15 mouse cellular contexts compared by ENCODE assay signal in genomic region chr7:68265391-68265790, GRCm38 (mm10). TPM values are rescaled to one million over a fixed set of nuclear protein-coding genes. Genes with fewer than 3 reads are reported as not detected.
"Had no signal": no experiment of that assay in that cellular context is flagged by ENCODE, and none has a peak within 500 bp of the region (broad histone marks: within the 10 kb centered on the region; RNA-seq: fewer than 3 reads in every experiment).

No protein-coding gene starts in this region.

- H3K36me3 ChIP-seq: intestine, embryonic 15.5 days; kidney, embryonic 15.5 days; liver, embryonic 13.5 days; lung, embryonic 15.5 days; midbrain, embryonic 15.5 days; neural tube, embryonic 12.5 days had no signal

- H3K27ac ChIP-seq: intestine, embryonic 15.5 days; kidney, embryonic 15.5 days; liver, embryonic 13.5 days; lung, embryonic 15.5 days; macrophage; midbrain, embryonic 15.5 days; neural tube, embryonic 12.5 days had no signal

- H3K9me3 ChIP-seq: intestine, embryonic 15.5 days; kidney, embryonic 15.5 days; liver, embryonic 13.5 days; lung, embryonic 15.5 days; midbrain, embryonic 15.5 days; neural tube, embryonic 12.5 days had no signal

- H3K27me3 ChIP-seq: kidney, embryonic 15.5 days; lung, embryonic 15.5 days had no signal

- DNase-seq: liver; liver, embryonic 13.5 days; liver, postnatal 0 days; lung, postnatal 14 days; right cerebral cortex, postnatal 14 days had no signal

- H3K4me1 ChIP-seq: liver, embryonic 13.5 days had no signal

- H3K4me3 ChIP-seq: liver, embryonic 13.5 days; midbrain, embryonic 15.5 days; neural tube, embryonic 12.5 days had no signal

RNA-seq across cellular contexts. Expression of gene Pgpep1l, which starts 1.4 kb away (rescaled TPM):
- polyA plus RNA-seq: intestine, embryonic 15.5 days; large intestine, adult 2 months; limb, embryonic 11.5 days; liver, embryonic 13.5 days; liver, postnatal 0 days; lung, embryonic 15.5 days; midbrain, embryonic 11.5 days; midbrain, embryonic 15.5 days; neural tube, embryonic 12.5 days; stomach, embryonic 16.5 days had no signal

RNA-seq across cellular contexts. Expression of gene Fam169b, which starts 8.2 kb away (rescaled TPM):
- polyA plus RNA-seq: midbrain, embryonic 15.5 days had no signal
